Mouse (Mus musculus) cerebellum, postnatal 14 days (tissue): ENCODE measurements around the gene Fam13c.
"Not testable (repeated sequence)": the region's sequence is repeated elsewhere in the genome, so short reads cannot be mapped to it uniquely, and the experiment has no call there.

Source experiments
- DNase-seq, 2 experiments: peaks; one replicate each; pipeline ENCODE4 v3.0.0; 2021; ENCODE audit warnings: mixed read lengths in 2 of 2

The Fam13c gene

GRCm38 (mm10) chr10:70439676-70440521 is at the start of gene Fam13c:
Fam13c (plus strand) TSS chr10:70440481.
- DNase-seq, result peak; percentile 66 to 72

GRCm38 (mm10) chr10:70395900-70396299 is 44.4 kb upstream of the Fam13c start:
- DNase-seq, result no peak

- no peak for DNase-seq
Observed at GRCm38 (mm10) chr10:70398224-70398623, 42.1 kb upstream of the Fam13c start.

GRCm38 (mm10) chr10:70402006-70402405 is 38.3 kb upstream of the Fam13c start:
- no peak for DNase-seq

- DNase-seq, result no peak
Observed at GRCm38 (mm10) chr10:70402711-70403110, 37.6 kb upstream of the Fam13c start.

GRCm38 (mm10) chr10:70417811-70418486 is 22.3 kb upstream of the Fam13c start:
- DNase-seq, result no peak

- DNase-seq, result no peak
Observed at GRCm38 (mm10) chr10:70419282-70420264, 20.7 kb upstream of the Fam13c start.

DNA sequence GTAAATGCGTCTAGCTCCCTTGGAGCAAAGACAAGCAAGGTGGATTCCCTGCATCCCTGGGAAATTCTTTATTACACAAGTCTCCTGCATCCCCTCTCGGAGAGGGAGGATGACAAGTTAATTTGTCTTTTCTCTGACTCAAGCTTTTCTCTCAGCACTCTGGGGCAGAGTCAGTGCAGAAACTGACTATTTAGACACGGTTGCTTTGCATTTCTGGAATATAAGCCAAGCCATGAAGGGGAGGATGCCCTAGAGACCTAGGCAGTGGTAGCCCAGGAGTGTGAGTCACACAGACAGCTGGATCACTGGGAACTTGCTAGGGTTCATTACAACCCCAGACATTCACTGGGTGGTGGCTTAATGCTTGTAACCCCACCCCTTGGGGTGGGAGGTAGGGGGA is 13.9 kb upstream of the Fam13c start:
- no peak for DNase-seq

- peak; percentile 74 to 83 for DNase-seq
Observed at GRCm38 (mm10) chr10:70428121-70428662, 12.1 kb upstream of the Fam13c start.

- no peak for DNase-seq
Observed at GRCm38 (mm10) chr10:70429341-70429740, 10.9 kb upstream of the Fam13c start.

- DNase-seq, result no peak
Observed at GRCm38 (mm10) chr10:70433334-70433733, 6.9 kb upstream of the Fam13c start.

DNA sequence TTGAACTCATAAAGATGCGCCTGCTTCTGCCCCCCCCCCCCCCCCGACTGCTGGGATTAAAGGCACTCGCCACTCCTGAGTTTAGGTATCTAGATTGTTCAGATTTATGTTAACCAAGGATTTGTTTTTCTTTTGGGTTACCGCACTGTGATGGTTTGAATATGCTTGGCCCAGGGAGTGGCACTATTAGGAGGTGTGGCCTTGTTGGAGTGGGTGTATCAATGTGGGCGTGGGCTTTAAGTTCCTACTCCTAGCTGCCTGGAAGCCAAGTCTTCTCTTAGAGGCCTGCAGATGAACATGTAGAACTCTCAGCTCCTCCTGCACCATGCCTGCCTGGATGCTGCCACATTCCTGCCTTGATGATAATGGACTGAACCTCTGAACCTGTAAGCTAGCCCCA is 6.5 kb upstream of the Fam13c start:
- not testable (repeated sequence) for DNase-seq

GRCm38 (mm10) chr10:70436656-70437055 is 3.6 kb upstream of the Fam13c start:
- no peak for DNase-seq

DNA sequence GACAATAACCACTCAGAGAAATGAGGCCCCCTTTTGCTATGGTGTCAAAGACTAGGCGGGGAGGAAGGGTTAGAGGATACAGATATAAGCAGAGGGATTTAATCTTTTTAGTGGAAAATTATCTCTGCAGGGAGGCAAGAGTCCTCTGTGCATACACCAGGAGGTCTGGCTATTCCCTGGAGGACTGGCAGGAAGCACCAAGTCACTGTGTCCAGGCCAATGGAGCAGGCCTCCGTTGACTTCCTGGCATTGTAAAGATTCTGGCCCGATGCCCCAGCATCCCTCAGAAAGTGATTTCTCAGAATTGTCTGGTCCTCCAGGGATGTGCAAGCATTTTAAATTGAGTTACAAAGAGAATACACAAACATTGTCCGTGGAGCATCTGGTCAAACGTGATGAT is 3.0 kb upstream of the Fam13c start:
- DNase-seq, result no peak

- DNase-seq, result peak; percentile 91 to 94
Observed at GRCm38 (mm10) chr10:70440639-70441461, 569 bp downstream of the Fam13c start.

DNA sequence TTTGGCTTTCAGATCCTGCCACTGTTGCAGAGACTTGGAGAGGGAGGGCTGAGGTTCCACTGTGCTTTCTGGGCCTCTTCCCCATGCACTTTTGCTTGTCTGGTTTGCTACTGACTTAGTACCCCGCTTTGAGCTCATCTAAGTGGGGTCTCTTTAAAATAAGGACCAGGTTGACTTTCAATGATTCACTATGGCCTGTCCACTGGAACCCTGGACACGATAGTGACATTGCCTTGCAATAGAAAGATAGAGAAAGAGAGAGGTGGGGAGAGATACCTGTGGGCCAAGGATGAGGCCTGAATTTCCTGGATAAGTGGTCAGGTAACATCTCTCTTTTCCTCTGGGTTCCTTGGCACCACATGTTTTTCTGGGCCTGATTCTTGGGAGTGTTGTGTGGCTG is 1.9 kb downstream of the Fam13c start:
- no peak for DNase-seq

- DNase-seq, result no peak
Observed at GRCm38 (mm10) chr10:70442623-70443022, 2.3 kb downstream of the Fam13c start.

DNA sequence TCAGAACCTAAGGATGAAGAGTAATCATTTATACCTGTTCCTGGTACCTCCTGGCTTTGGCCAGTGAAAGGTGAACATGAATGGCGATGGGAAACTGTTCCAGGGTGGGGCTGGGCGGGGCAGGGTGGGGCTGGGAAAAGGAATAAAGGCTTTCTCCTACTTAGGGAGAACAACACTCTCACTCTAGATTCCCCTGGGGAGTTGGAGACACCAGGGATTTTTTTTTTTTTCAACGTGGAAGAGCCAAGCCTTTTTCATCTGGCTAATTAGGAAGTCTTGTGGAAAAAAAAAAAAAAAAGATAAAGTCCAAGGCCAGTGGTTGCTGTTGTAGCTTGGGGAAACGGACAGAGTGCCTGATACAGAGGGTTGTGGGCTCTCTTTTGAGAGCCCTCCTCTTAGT is 7.5 kb downstream of the Fam13c start:
- DNase-seq, result no peak

DNA sequence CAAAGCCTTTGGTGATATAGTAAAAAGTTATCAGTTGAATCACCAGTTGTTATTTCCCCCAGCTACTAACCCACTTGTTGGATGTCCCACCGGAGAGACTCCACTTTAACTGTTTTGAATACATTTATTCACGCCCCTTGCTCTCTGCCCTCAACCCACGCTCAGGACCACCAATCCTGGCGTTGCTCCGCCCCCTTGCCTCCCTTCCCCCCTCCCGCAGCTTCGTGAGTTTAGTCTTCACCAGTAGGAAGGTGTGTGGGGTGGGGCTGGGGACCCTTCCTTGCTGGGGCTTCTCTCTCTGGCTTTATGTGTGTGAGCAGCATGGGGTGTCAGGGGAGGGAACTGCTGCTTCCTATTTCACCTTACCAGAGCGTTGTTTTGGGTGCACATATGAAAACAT is 8.9 kb downstream of the Fam13c start:
- no peak for DNase-seq

- DNase-seq, result no peak
Observed at GRCm38 (mm10) chr10:70455886-70456305, 15.6 kb downstream of the Fam13c start.

GRCm38 (mm10) chr10:70458574-70459263 is 18.4 kb downstream of the Fam13c start:
- no peak for DNase-seq
